Mouse (Mus musculus) right cerebral cortex, postnatal 10 days (tissue): ENCODE data around the gene Emc10.
A peak's percentile ranks its signal among the peaks of the same experiment; 100 is the strongest.

Experiments
- DNase-seq, 2 experiments: peaks; one replicate each; pipeline ENCODE4 v3.0.0; 2021; ENCODE audit warnings: low spot score in 2 of 2

Emc10 gene

GRCm38 (mm10) chr7:44463056-44463425, 33.3 kb downstream of the Emc10 start:
- peak; percentile 20 to 37 for DNase-seq

- DNase-seq, result peak; percentile 62 to 63
Measured at GRCm38 (mm10) chr7:44462218-44463055, 33.9 kb downstream of the Emc10 start.

- peak; percentile 41 to 46 for DNase-seq
Measured at GRCm38 (mm10) chr7:44461503-44462217, 34.7 kb downstream of the Emc10 start.

- DNase-seq, result peak; percentile 33 to 49
Measured at GRCm38 (mm10) chr7:44460767-44461502, 35.4 kb downstream of the Emc10 start.

- peak; percentile 17 to 27 for DNase-seq
Measured at GRCm38 (mm10) chr7:44460067-44460466, 36.3 kb downstream of the Emc10 start.

GRCm38 (mm10) chr7:44456302-44456701, 40.0 kb downstream of the Emc10 start:
- peak; percentile 14 to 17 for DNase-seq

GRCm38 (mm10) chr7:44453256-44453655, 43.1 kb downstream of the Emc10 start:
- DNase-seq, result peak in 1 of 2 experiments; percentile 28

GRCm38 (mm10) chr7:44446070-44446855, 50.1 kb downstream of the Emc10 start:
- DNase-seq, result peak; percentile 58 to 66

GRCm38 (mm10) chr7:44445528-44445923, 50.8 kb downstream of the Emc10 start:
- peak in 1 of 2 experiments; percentile 41 for DNase-seq

GRCm38 (mm10) chr7:44444886-44445527, 51.3 kb downstream of the Emc10 start:
- peak in 1 of 2 experiments; percentile 58 for DNase-seq

GRCm38 (mm10) chr7:44443268-44444173, 52.8 kb downstream of the Emc10 start:
- peak; percentile 67 to 77 for DNase-seq

GRCm38 (mm10) chr7:44442407-44442821, 53.9 kb downstream of the Emc10 start:
- DNase-seq, result peak; percentile 72 to 81

GRCm38 (mm10) chr7:44441648-44442109, 54.6 kb downstream of the Emc10 start:
- peak; percentile 84 to 90 for DNase-seq

- DNase-seq, result no peak
Measured at GRCm38 (mm10) chr7:44441180-44441579, 55.1 kb downstream of the Emc10 start.

- no peak for DNase-seq
Measured at GRCm38 (mm10) chr7:44440479-44440878, 55.9 kb downstream of the Emc10 start.
